ENCODE assay signal across 1 mouse cellular context in genomic region chr13:20185034-20185846, GRCm38 (mm10).
TF ChIP-seq lines count a peak whose summit lies in the region.

No protein-coding gene starts in this region.

TF ChIP-seq in CH12.LX, 34 proteins besides CTCF, POLR2A, EP300 and RAD21 (continued from another document):
- TF ChIP-seq USF2 (conservative IDR thresholded peaks at IDR 0.05; ENCODE audit: low read depth, low read length) (no peak), ELF1 (IDR thresholded peaks at IDR 0.05; ENCODE audit: low read depth, low read length) (peak; percentile 73)
